Mouse (Mus musculus) ES-E14 (cell line): Measurements from ENCODE around the gene Arhgap25.
"Not testable (repeated sequence)": the region's sequence is repeated elsewhere in the genome, so short reads cannot be mapped to it uniquely, and the experiment has no call there.

Experiments used
- CHD2 ChIP-seq: IDR thresholded peaks from 2 replicates; pipeline ENCODE4 v1.6.1; 2014; ENCODE audit warnings: mild to moderate bottlenecking, low read depth, low read length, inconsistent platforms
- ZNF384 ChIP-seq: IDR thresholded peaks from 2 replicates; pipeline ENCODE4 v1.6.1; 2012; ENCODE audit warnings: low read depth, low read length, inconsistent platforms

DNA sequence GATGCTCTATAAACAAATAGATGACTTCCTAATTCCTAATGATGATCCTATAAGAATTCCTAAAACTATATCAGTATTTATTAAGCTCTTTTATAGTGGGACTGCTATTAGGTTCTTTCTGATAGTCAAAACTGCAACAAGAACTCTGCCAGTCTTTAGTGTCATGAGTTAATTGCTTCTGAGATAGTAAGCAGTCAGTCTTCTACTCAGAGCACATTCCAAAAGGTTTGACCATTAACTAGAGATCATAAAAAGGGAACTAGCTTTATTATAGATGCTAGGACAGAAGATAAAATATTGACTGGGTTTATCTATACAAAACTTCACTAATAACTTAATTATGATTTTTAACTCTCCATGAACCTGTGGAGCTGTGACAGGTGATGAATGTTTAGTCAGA is 38.8 kb upstream of the Arhgap25 start:
- not testable (repeated sequence) for TF ChIP-seq CHD2, ZNF384
